Mouse (Mus musculus) thymus, postnatal 4 days (tissue): ENCODE measurements at regions not wholly inside any gene's neighbourhood (a gene's known extent, or its start where the extent isn't known, plus 50 kb on each side); places are given as distances from the start of the nearest gene placed in this dataset.

Experiments
- DNase-seq: peaks from one replicate; pipeline ENCODE4 v3.0.0; 2021

DNA sequence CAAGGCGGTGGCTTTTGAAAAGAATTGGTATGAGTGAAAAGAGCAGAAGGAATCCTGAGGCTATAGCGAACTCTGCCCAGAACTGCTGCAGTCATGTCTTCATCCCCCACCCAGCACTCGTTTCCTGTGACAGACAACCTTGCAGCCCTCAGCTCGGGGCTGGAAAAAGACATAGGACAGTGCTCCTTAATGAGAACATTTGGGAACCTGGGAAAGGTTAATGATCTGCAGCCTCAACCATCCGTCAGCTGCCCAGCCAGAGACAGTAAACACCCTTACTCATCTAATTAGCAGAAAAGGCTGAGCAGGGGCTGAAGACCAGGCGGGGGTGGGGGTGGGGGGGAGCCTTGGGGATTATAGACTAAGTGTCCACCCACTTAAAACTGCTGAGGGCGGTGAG, 76.3 kb upstream of the Arhgap36 start:
- DNase-seq = no peak

GRCm38 (mm10) chrX:49377067-49377466, 86.7 kb upstream of the Arhgap36 start:
- DNase-seq = peak; percentile 25

DNA sequence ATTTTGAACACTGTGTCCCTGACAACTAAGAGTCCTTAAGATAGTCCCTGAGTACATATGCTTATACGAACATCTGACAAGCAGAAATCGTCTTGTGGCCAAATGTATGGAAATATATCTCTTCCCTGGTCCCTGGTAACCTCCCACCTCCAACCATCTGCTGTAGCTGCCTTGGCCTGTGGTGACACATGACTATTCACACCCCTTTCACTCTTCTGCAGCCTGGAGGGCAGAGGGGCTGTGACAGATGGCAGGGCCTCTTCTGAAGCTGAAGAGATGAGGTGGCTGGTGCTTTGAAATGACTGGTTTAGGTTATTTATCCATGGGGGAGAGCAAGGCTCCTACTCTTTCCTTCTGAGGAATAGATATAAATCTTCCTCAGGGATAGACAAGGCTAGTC, 82.3 kb upstream of the Enox2 start:
- no peak for DNase-seq

DNA sequence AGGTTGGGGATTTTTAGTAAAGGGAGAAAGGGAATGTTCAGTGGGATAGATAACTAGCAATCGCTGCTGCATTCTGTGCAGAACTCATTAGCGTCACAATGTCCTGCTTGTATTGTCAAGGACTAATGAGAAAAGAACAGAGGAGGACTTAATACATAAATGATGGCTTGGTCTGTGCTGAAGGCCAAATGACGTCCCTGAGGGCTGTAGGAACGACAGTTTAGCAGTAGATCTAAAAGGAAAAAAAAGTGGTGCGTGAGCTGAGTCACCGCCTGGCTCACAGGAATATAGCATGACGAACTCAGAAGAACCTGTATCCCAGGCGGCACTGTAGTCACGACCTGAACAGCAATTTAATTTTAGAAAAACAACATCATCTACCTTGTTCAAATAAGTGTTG, 81.3 kb upstream of the Enox2 start:
- DNase-seq = no peak

GRCm38 (mm10) chrX:49346451-49346850, 58.4 kb upstream of the Enox2 start:
- DNase-seq = no peak
